Mouse (Mus musculus): ENCODE data around the gene Frmpd2.

GRCm38 (mm10) chr14:33598376-33599130 is 127.1 kb downstream of the Frmpd2 start:
- TF ChIP-seq JUND (conservative IDR thresholded peaks at IDR 0.05; ENCODE audit: low read depth, low read length) (no peak), USF2 (conservative IDR thresholded peaks at IDR 0.05; ENCODE audit: low read depth, low read length) (no peak), RAD21 (IDR thresholded peaks at IDR 0.05; ENCODE audit: low read depth, low read length) (no peak), CTCF (conservative IDR thresholded peaks at IDR 0.05 in 1 of 2, IDR thresholded peaks at IDR 0.05 in 1 of 2; ENCODE audit: low read depth in 2 of 2, low read length in 2 of 2) (no peak), ZC3H11A (IDR thresholded peaks at IDR 0.05; ENCODE audit: low read depth, low read length) (no peak)

Data from CH12.LX (cell line).